Mouse (Mus musculus) spleen, postnatal 10 days (tissue): Measurements from ENCODE around the gene Tmem190.
"Not testable (repeated sequence)": the region's sequence is repeated elsewhere in the genome, so short reads cannot be mapped to it uniquely, and the experiment has no call there.

ENCODE experiments used
- DNase-seq, 2 experiments: peaks; one replicate each; pipeline ENCODE4 v3.0.0; 2021 to 2022; ENCODE audit warnings: low spot score in 2 of 2

Tmem190 gene

GRCm38 (mm10) chr7:4776131-4776530, 6.6 kb upstream of the Tmem190 start:
- DNase-seq, result no peak

- DNase-seq, result peak in 1 of 2 experiments; percentile 53
Observed at GRCm38 (mm10) chr7:4776861-4777830, 5.6 kb upstream of the Tmem190 start.

GRCm38 (mm10) chr7:4777851-4778637, 4.7 kb upstream of the Tmem190 start:
- DNase-seq, result no peak

- no peak for DNase-seq
Observed at GRCm38 (mm10) chr7:4779921-4780320, 2.8 kb upstream of the Tmem190 start.

GRCm38 (mm10) chr7:4782130-4782529, 607 bp upstream of the Tmem190 start:
- no peak for DNase-seq

GRCm38 (mm10) chr7:4783667-4784268, 1.0 kb downstream of the Tmem190 start:
- peak in 1 of 2 experiments; percentile 53 for DNase-seq

- peak; percentile 73 to 79 for DNase-seq
Observed at GRCm38 (mm10) chr7:4788499-4789435, 6.0 kb downstream of the Tmem190 start.

GRCm38 (mm10) chr7:4789436-4789935, 6.7 kb downstream of the Tmem190 start, which contains the start of gene Tmem238:
Gene Tmem238 (minus strand): TSS chr7:4789656.
- DNase-seq, result peak in 1 of 2 experiments; percentile 69

- DNase-seq, result peak; percentile 90 to 95
Observed at GRCm38 (mm10) chr7:4792278-4793212, 9.8 kb downstream of the Tmem190 start, which contains the start of gene Rpl28. Gene Rpl28 (plus strand): TSS chr7:4792874.

- DNase-seq, result peak; percentile 37 to 43
Observed at GRCm38 (mm10) chr7:4793248-4793647, 10.5 kb downstream of the Tmem190 start.

- DNase-seq, result no peak
Observed at GRCm38 (mm10) chr7:4793674-4794073, 10.9 kb downstream of the Tmem190 start.

- no peak for DNase-seq
Observed at GRCm38 (mm10) chr7:4794631-4795168, 12.0 kb downstream of the Tmem190 start.

- peak in 1 of 2 experiments; percentile 40 for DNase-seq
Observed at GRCm38 (mm10) chr7:4795767-4796433, 13.2 kb downstream of the Tmem190 start.

GRCm38 (mm10) chr7:4802247-4802646, 19.5 kb downstream of the Tmem190 start:
- no peak for DNase-seq

GRCm38 (mm10) chr7:4806716-4807115, 24.0 kb downstream of the Tmem190 start:
- DNase-seq, result peak in 1 of 2 experiments; percentile 62

GRCm38 (mm10) chr7:4811131-4811530, 28.4 kb downstream of the Tmem190 start:
- DNase-seq, result not testable (repeated sequence)

- DNase-seq, result peak in 1 of 2 experiments; percentile 60
Observed at GRCm38 (mm10) chr7:4811842-4812302, 29.1 kb downstream of the Tmem190 start.
